Mouse (Mus musculus) C2C12 (cell line): ENCODE results near the gene Hexim2. TPM values are rescaled to one million over a fixed set of nuclear protein-coding genes. Genes with fewer than 3 reads are reported as not detected.

Experiments
- H3K27me3 ChIP-seq: one replicate; pipeline ENCODE4 v1.6.1; 2011; ENCODE audit not compliant: control insufficient read depth, insufficient read depth, insufficient read length
- H3K36me3 ChIP-seq: one replicate; pipeline ENCODE4 v1.6.1; 2011; ENCODE audit not compliant: control insufficient read depth, insufficient read depth
- H3K4me3 ChIP-seq: one replicate; pipeline ENCODE4 v1.5.1; 2011; ENCODE audit warnings: mild to moderate bottlenecking, control low read depth; ENCODE audit not compliant: poor library complexity, insufficient read depth, severe bottlenecking
- H3K79me2 ChIP-seq: one replicate; pipeline ENCODE4 v1.6.1; 2011; ENCODE audit not compliant: control insufficient read depth, insufficient read depth
- H3K79me3 ChIP-seq: one replicate; pipeline ENCODE4 v1.6.1; 2011; ENCODE audit warnings: low read depth, control low read depth
- H3ac ChIP-seq: one replicate; pipeline ENCODE3; 2011; ENCODE audit warnings: low read depth; ENCODE audit not compliant: control insufficient read depth, insufficient read length
- CEBPB ChIP-seq: IDR thresholded peaks from one replicate; pipeline ENCODE4 v1.6.1; 2011; ENCODE audit warnings: low read depth, mild to moderate bottlenecking, control low read depth, moderate library complexity
- CTCF ChIP-seq: IDR thresholded peaks from one replicate; pipeline ENCODE4 v1.5.1; 2011; ENCODE audit not compliant: control insufficient read depth, insufficient read depth, insufficient read length
- FOSL1 ChIP-seq: IDR thresholded peaks from one replicate; pipeline ENCODE4 v1.8.0; 2011; ENCODE audit warnings: mild to moderate bottlenecking, low read length; ENCODE audit not compliant: poor library complexity, insufficient read depth, severe bottlenecking
- MAX ChIP-seq: IDR thresholded peaks from one replicate; pipeline ENCODE4 v1.6.1; 2011; ENCODE audit warnings: mild to moderate bottlenecking, control low read depth
- MYOD1 ChIP-seq: IDR thresholded peaks from one replicate; pipeline ENCODE4 v1.6.1; 2011; ENCODE audit warnings: low read depth; ENCODE audit not compliant: control insufficient read depth, insufficient read length
- MYOG ChIP-seq: IDR thresholded peaks from one replicate; pipeline ENCODE4 v1.6.1; 2011; ENCODE audit not compliant: control insufficient read depth, insufficient read length; ENCODE audit errors: extremely low read depth
- USF1 ChIP-seq: IDR thresholded peaks from one replicate; pipeline ENCODE4 v1.6.1; 2011; ENCODE audit warnings: low read depth, mild to moderate bottlenecking, control low read depth, moderate library complexity
- polyA plus RNA-seq: library from polyadenylated mRNA; unstranded; fragments of >200 nt; fragmentation: generic; extraction: Trizol; gene quantifications from one replicate; pipeline ENCODE4 v1.2.1, GENCODE M21; 2012; ENCODE audit warnings: missing spikeins

Hexim2 gene
- polyA plus RNA-seq, 1 experiment = 3.4 TPM

GRCm38 (mm10) chr11:103162132-103162531 lies 29.9 kb downstream of the Hexim2 start:
- no peaks in the 10 kb centered on the region for H3K79me2 ChIP-seq
- no peaks in the 10 kb centered on the region for H3K36me3 ChIP-seq
- no peak overlapping the region for H3ac ChIP-seq
- H3K4me3 ChIP-seq = no peak overlapping the region
- no peaks in the 10 kb centered on the region for H3K79me3 ChIP-seq
- no peaks in the 10 kb centered on the region for H3K27me3 ChIP-seq
- TF ChIP-seq USF1 (no peak), FOSL1 (no peak), MYOD1 (no peak), MAX (no peak), CEBPB (no peak), MYOG (no peak), CTCF (no peak)

- H3ac ChIP-seq = no peak overlapping the region
- no peak for TF ChIP-seq MYOD1
- TF ChIP-seq MYOG = no peak
- no peak for TF ChIP-seq MAX
- no peak for TF ChIP-seq CEBPB
- no peak for TF ChIP-seq FOSL1
- no peak for TF ChIP-seq CTCF
- no peak for TF ChIP-seq USF1
- no peaks in the 10 kb centered on the region for H3K79me2 ChIP-seq
- H3K79me3 ChIP-seq = no peaks in the 10 kb centered on the region
- H3K27me3 ChIP-seq = no peaks in the 10 kb centered on the region
- no peak overlapping the region for H3K4me3 ChIP-seq
- H3K36me3 ChIP-seq = no peaks in the 10 kb centered on the region
These were observed 32.2 kb downstream of the Hexim2 start for GRCm38 (mm10) chr11:103164391-103164790.

GRCm38 (mm10) chr11:103168690-103169390 lies 36.6 kb downstream of the Hexim2 start:
- Histone ChIP-seq H3K79me2 (no peaks in the 10 kb centered on the region), H3K27me3 (no peaks in the 10 kb centered on the region), H3ac (no peak overlapping the region), H3K79me3 (no peaks in the 10 kb centered on the region), H3K36me3 (no peaks in the 10 kb centered on the region), H3K4me3 (no peak overlapping the region)
- TF ChIP-seq CTCF (peak; percentile 94), CEBPB (no peak)

GRCm38 (mm10) chr11:103169664-103170063 lies 37.4 kb downstream of the Hexim2 start:
- TF ChIP-seq MYOD1 = no peak
- no peak for TF ChIP-seq FOSL1
- no peak for TF ChIP-seq USF1
- TF ChIP-seq CEBPB = no peak
- TF ChIP-seq CTCF = no peak
- TF ChIP-seq MYOG = no peak
- no peak for TF ChIP-seq MAX
- Histone ChIP-seq H3K4me3 (no peak overlapping the region), H3K79me2 (no peaks in the 10 kb centered on the region), H3K79me3 (no peaks in the 10 kb centered on the region), H3K36me3 (no peaks in the 10 kb centered on the region), H3K27me3 (no peaks in the 10 kb centered on the region), H3ac (no peak overlapping the region)

GRCm38 (mm10) chr11:103170111-103170493 lies 37.9 kb downstream of the Hexim2 start:
- Histone ChIP-seq H3K36me3 (no peaks in the 10 kb centered on the region), H3K79me2 (no peaks in the 10 kb centered on the region), H3K79me3 (no peaks in the 10 kb centered on the region), H3K4me3 (no peak overlapping the region), H3ac (no peak overlapping the region), H3K27me3 (no peaks in the 10 kb centered on the region)
- TF ChIP-seq CEBPB (no peak), MYOD1 (no peak), FOSL1 (no peak), MYOG (no peak), USF1 (no peak), CTCF (no peak), MAX (no peak)

- TF ChIP-seq CEBPB (no peak), CTCF (no peak), MYOG (no peak), FOSL1 (no peak), USF1 (no peak), MYOD1 (no peak), MAX (no peak)
- no peaks in the 10 kb centered on the region for H3K79me3 ChIP-seq
- H3K79me2 ChIP-seq = no peaks in the 10 kb centered on the region
- H3ac ChIP-seq = peak within 1 kb of the TSS; percentile 49
- peak within 1 kb of the TSS; percentile 27 for H3K4me3 ChIP-seq
- no peaks in the 10 kb centered on the region for H3K36me3 ChIP-seq
- H3K27me3 ChIP-seq = no peaks in the 10 kb centered on the region
These were observed 38.5 kb downstream of the Hexim2 start, which contains the start of gene Fmnl1 for GRCm38 (mm10) chr11:103170494-103171285. TSS of gene Fmnl1 (plus strand) at chr11:103171107.
